Mouse (Mus musculus) olfactory bulb, adult 2 months (tissue): ENCODE measurements at regions not wholly inside any gene's neighbourhood (a gene's known extent, or its start where the extent isn't known, plus 50 kb on each side); places are given as distances from the start of the nearest gene placed in this dataset.

Experiments
- CTCF ChIP-seq: fragments of 200-500 bp; IDR thresholded peaks from 2 replicates; pipeline ENCODE4 v1.5.1; 2012; ENCODE audit warnings: low read depth, mild to moderate bottlenecking, low read length, moderate library complexity; ENCODE audit not compliant: insufficient read depth
- POLR2A ChIP-seq: fragments of 200-500 bp; IDR thresholded peaks from 2 replicates; pipeline ENCODE4 v1.6.1; 2012; ENCODE audit warnings: mild to moderate bottlenecking, low read depth, low read length, moderate library complexity; ENCODE audit not compliant: insufficient read depth

- TF ChIP-seq CTCF (no peak), POLR2A (no peak)
Observed at GRCm38 (mm10) chr4:89064401-89064800, 72.5 kb upstream of the Mtap start.
